Mouse (Mus musculus): ENCODE measurements around the gene Mettl7b. TPM values are rescaled to one million over a fixed set of nuclear protein-coding genes. Genes with fewer than 3 reads are reported as not detected.
"Not testable (repeated sequence)": the region's sequence is repeated elsewhere in the genome, so short reads cannot be mapped to it uniquely, and the experiment has no call there.

Gene Mettl7b
- under 1 TPM in 1 of 2 experiments, not detected in 1; 0.16 TPM for total RNA-seq (2021)
- long read RNA-seq, experiment 1, result 0 reads
- long read RNA-seq, experiment 2, result 0 reads

GRCm38 (mm10) chr10:128960590-128961584 lies at the start of gene Mettl7b:
Mettl7b (minus strand) TSS chr10:128960988.
- intact Hi-C loops (cut with DNase I; ENCODE audit: low total_unique reads), result no loop called here
- no peak for DNase-seq

GRCm38 (mm10) chr10:129010288-129010841 lies 49.6 kb upstream of the Mettl7b start, which contains the start of gene Olfr763:
Olfr763 (plus strand) TSS chr10:129010791.
- intact Hi-C loops (cut with DNase I; ENCODE audit: low total_unique reads), result no loop called here
- no peak for DNase-seq

- intact Hi-C loops (cut with DNase I; ENCODE audit: low total_unique reads), result no loop called here
- DNase-seq, result no peak
These were observed 43.5 kb upstream of the Mettl7b start for GRCm38 (mm10) chr10:129004032-129004920.

GRCm38 (mm10) chr10:128996523-128997040 lies 35.8 kb upstream of the Mettl7b start:
- intact Hi-C loops (cut with DNase I; ENCODE audit: low total_unique reads), result no loop called here
- no peak for DNase-seq

GRCm38 (mm10) chr10:128995796-128996195 lies 35.0 kb upstream of the Mettl7b start:
- no peak for DNase-seq
- intact Hi-C loops (cut with DNase I; ENCODE audit: low total_unique reads), result no loop called here

GRCm38 (mm10) chr10:128990994-128991393 lies 30.2 kb upstream of the Mettl7b start:
- intact Hi-C loops (cut with DNase I; ENCODE audit: low total_unique reads), result no loop called here
- DNase-seq, result no peak

- DNase-seq; intact Hi-C loops (cut with DNase I; ENCODE audit: low total_unique reads): not testable (repeated sequence)
These were observed 29.5 kb upstream of the Mettl7b start for GRCm38 (mm10) chr10:128990129-128990850.

GRCm38 (mm10) chr10:128989131-128989530 lies 28.3 kb upstream of the Mettl7b start, which contains the start of gene Olfr9:
Olfr9 (plus strand) TSS chr10:128989431.
- DNase-seq; intact Hi-C loops (cut with DNase I; ENCODE audit: low total_unique reads): not testable (repeated sequence)

GRCm38 (mm10) chr10:128980644-128981365 lies 20.0 kb upstream of the Mettl7b start:
- intact Hi-C loops (cut with DNase I; ENCODE audit: low total_unique reads), result no loop called here
- DNase-seq, result no peak

GRCm38 (mm10) chr10:128977522-128978114 lies 16.8 kb upstream of the Mettl7b start:
- DNase-seq, result peak; percentile 49
- intact Hi-C loops (cut with DNase I; ENCODE audit: low total_unique reads), result loop anchor here (10.0 kb wide), 1 partner anchor 63 kb away; no protein-coding TSS in a partner anchor

GRCm38 (mm10) chr10:128976395-128976794 lies 15.6 kb upstream of the Mettl7b start:
- intact Hi-C loops (cut with DNase I; ENCODE audit: low total_unique reads), result loop anchor here (10.0 kb wide), 1 partner anchor 62 kb away; no protein-coding TSS in a partner anchor
- DNase-seq, result no peak

- DNase-seq, result no peak
- intact Hi-C loops (cut with DNase I; ENCODE audit: low total_unique reads), result loop anchor here (10.0 kb wide), 1 partner anchor 58 kb away; no protein-coding TSS in a partner anchor
These were observed 12.1 kb upstream of the Mettl7b start for GRCm38 (mm10) chr10:128972841-128973240.

- intact Hi-C loops (cut with DNase I; ENCODE audit: low total_unique reads), result loop anchor here (10.0 kb wide), 1 partner anchor 56 kb away; no protein-coding TSS in a partner anchor
- DNase-seq, result no peak
These were observed 10.0 kb upstream of the Mettl7b start for GRCm38 (mm10) chr10:128970740-128971250.

- intact Hi-C loops (cut with DNase I; ENCODE audit: low total_unique reads), result no loop called here
- no peak for DNase-seq
These were observed 7.6 kb upstream of the Mettl7b start for GRCm38 (mm10) chr10:128968341-128968749.

- no peak for DNase-seq
- intact Hi-C loops (cut with DNase I; ENCODE audit: low total_unique reads), result no loop called here
These were observed 5.1 kb upstream of the Mettl7b start for GRCm38 (mm10) chr10:128965871-128966270.

GRCm38 (mm10) chr10:128964961-128965360 lies 4.2 kb upstream of the Mettl7b start:
- no peak for DNase-seq
- intact Hi-C loops (cut with DNase I; ENCODE audit: low total_unique reads), result no loop called here

- DNase-seq, result no peak
- intact Hi-C loops (cut with DNase I; ENCODE audit: low total_unique reads), result no loop called here
These were observed 646 bp downstream of the Mettl7b start for GRCm38 (mm10) chr10:128960142-128960541.
